Mouse (Mus musculus): ENCODE results near the gene Sgms1.

DNA sequence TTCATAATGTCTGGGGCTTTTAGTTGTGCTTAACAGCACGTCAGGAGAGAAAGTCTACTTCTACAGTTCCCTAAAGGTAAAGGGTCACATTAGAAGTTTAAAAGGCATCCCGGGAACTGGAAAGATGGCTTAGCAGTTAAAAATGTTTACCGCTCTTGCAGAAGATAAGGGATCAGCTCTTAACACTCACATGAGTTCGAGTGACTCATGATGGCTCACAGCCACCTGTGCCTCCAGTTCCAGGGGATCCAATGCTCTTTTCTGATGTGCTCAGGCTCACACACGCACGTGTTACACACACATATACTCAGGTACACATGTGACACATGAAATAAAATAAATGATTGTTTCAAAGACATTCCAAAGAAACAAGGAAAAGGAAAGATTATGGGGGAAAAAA, 6.8 kb upstream of the Sgms1 start:
- no peak for TF ChIP-seq GATA1 (IDR thresholded peaks at IDR 0.05; ENCODE audit: borderline replicate concordance, low read length)
- TF ChIP-seq FLI1 (IDR thresholded peaks at IDR 0.05; ENCODE audit: low read length) = no peak
